Mouse (Mus musculus) brown adipose tissue, adult 24 weeks (tissue): ENCODE data around the gene Lypd3. TPM values are rescaled to one million over a fixed set of nuclear protein-coding genes. Genes with fewer than 3 reads are reported as not detected.
A peak's percentile ranks its signal among the peaks of the same experiment; 100 is the strongest.
"Not testable (repeated sequence)": the region's sequence is repeated elsewhere in the genome, so short reads cannot be mapped to it uniquely, and the experiment has no call there.

Source experiments
- H3K27ac ChIP-seq: fragments of 200-500 bp; replicated peaks from 2 replicates; pipeline ENCODE4 v1.5.1; 2012; ENCODE audit warnings: low read depth, mild to moderate bottlenecking, low read length
- H3K4me1 ChIP-seq: fragments of 200-500 bp; 2 replicates; pipeline ENCODE4 v1.6.1; 2012; ENCODE audit warnings: low read length, mixed read lengths; ENCODE audit not compliant: control insufficient read depth, insufficient read depth, insufficient read length
- H3K4me3 ChIP-seq: fragments of 200-500 bp; 2 replicates; pipeline ENCODE4 v1.5.1; 2012; ENCODE audit warnings: low read depth, mild to moderate bottlenecking, low read length, moderate library complexity; ENCODE audit not compliant: insufficient read depth
- polyA plus RNA-seq: library from polyadenylated mRNA; stranded (reverse); fragments of >200 nt; gene quantifications from 2 replicates; pipeline ENCODE4 v1.2.4, GENCODE M21; 2012; ENCODE audit not compliant: missing spikeins, insufficient read depth, insufficient read length

Lypd3 gene
- polyA plus RNA-seq, 1 experiment: not detected

DNA sequence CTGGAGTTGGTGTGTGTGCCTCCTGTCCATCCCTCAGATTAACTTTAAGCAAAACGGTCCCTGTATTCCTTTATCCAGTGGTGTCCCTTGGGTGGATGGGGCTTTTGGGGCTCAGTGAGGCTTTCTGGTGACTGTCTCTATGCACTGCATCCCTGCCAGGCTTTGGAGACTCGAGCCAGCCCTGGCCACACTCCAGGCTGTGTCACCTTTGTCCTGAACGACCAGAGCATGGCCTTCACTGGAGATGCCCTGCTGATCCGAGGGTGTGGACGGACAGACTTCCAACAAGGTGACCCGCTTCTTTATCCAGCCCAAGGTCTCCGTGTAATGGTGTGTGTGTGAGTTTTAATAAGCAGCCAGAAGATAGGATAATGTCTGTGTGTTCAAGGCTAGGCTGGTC, 30.3 kb upstream of the Lypd3 start:
- Histone ChIP-seq H3K27ac (no peak overlapping the region), H3K4me1 (no peaks in the 10 kb centered on the region; the same call in 1 of the 2 replicates), H3K4me3 (no peak overlapping the region)

- Histone ChIP-seq H3K27ac (no peak overlapping the region), H3K4me1 (peaks cover 2% of the 10 kb centered on the region; the same call in 1 of the 2 replicates), H3K4me3 (peak overlapping the region; percentile 23)
Measured at GRCm38 (mm10) chr7:24608017-24608416, 28.3 kb upstream of the Lypd3 start.

DNA sequence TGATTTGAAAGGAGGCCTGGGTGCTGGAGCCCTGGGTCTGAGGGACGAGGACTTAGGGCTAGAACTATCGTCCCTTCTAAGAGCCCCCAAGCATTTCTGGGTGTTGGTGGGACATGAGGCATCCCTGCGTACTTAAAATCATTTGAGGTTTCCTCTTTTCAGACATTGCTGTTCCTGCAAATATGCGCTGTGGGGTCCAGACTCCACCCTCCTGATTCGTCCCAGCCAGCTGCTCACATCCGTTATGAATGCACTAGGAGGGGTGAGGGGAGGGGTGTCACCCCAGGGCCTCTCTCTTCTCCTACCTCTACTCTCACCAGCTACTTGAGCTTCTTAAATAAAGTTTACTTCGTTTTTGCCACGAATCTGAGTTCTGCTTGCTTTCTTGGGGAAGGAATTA, 27.8 kb upstream of the Lypd3 start:
- no peak overlapping the region for H3K27ac ChIP-seq
- H3K4me3 ChIP-seq: peak overlapping the region; percentile 23
- peaks cover 2% of the 10 kb centered on the region; the same call in 1 of the 2 replicates for H3K4me1 ChIP-seq

DNA sequence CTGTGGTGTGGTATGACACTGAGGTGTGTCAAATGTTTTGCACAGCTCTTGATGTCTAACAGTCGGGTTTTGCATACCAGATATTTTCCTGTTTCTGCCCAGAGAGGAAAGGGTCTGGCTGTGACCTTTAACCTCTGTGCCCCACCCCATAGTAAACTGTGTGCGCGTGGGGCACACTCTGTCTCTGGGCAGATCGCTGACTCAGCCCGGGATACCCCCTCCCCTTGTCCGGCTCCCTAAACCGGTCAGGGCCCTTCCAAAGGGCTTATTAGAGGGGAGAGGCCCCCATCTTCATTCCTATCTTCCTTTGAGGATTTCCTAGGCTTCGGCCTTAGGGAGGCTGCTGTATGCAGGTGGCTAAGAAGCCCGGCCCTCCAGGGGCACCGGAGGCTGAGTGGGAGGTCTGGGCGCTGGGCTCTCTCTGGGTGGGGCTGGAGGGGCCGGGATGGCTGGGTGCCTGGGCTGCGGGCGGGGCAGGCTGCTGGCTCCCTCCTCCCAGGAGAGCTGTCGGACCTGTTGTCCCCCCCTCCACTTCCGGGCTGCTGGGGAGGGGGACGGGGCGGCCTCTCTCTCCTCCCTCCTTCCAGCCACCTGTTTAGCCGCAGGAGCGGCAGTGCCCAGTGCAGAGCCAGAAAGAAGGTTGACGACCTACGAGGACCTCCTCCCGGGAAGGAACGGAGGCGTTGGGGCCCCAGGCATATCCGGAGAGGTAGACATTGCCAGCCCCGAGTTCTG, 26.0 kb upstream of the Lypd3 start, which contains the start of gene Phldb3:
Gene Phldb3, plus strand, starts transcription at position 620 of the 735 bp plus-strand sequence.
- Histone ChIP-seq H3K27ac (no peak within 1 kb of the TSS), H3K4me3 (peak within 1 kb of the TSS; percentile 58), H3K4me1 (peaks cover 2% of the 10 kb centered on the region; the same call in 1 of the 2 replicates)

DNA sequence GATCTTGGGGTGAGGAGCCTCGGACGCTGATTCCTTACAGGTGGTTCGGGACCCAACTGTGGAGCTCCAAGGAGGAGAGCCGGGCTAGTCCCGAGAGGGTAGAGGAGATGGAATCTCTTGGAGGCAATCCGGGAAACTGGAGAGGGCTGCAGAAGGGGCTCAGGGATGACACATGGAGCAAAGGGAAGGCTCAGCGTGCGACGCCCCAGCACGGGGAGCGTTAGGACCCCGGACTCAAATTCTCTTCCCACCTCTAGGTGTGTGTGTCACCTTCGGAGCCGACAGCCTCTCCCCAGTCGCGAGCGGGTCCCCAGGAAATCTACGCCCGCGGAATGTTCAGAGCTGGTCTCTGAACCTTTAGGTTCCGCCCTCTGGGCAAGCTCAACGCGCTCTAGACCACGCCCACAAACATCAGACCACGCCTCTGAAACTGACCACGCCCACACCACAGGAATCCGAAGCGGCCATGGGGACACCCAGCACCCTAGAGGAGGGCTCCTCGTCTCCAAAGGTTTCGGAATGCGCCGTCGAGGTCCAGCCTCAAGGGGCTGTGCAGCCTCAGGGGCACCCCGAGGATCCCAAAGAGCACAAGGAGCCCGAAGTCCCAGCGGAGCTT, 25.4 kb upstream of the Lypd3 start:
- Histone ChIP-seq H3K4me1 (peaks cover 2% of the 10 kb centered on the region; the same call in 1 of the 2 replicates), H3K27ac (no peak overlapping the region), H3K4me3 (peak overlapping the region; percentile 58)

GRCm38 (mm10) chr7:24611709-24612108, 24.6 kb upstream of the Lypd3 start:
- H3K27ac ChIP-seq: no peak overlapping the region
- H3K4me1 ChIP-seq: peaks cover 2% of the 10 kb centered on the region; the same call in 1 of the 2 replicates
- peak overlapping the region; percentile 58 for H3K4me3 ChIP-seq

DNA sequence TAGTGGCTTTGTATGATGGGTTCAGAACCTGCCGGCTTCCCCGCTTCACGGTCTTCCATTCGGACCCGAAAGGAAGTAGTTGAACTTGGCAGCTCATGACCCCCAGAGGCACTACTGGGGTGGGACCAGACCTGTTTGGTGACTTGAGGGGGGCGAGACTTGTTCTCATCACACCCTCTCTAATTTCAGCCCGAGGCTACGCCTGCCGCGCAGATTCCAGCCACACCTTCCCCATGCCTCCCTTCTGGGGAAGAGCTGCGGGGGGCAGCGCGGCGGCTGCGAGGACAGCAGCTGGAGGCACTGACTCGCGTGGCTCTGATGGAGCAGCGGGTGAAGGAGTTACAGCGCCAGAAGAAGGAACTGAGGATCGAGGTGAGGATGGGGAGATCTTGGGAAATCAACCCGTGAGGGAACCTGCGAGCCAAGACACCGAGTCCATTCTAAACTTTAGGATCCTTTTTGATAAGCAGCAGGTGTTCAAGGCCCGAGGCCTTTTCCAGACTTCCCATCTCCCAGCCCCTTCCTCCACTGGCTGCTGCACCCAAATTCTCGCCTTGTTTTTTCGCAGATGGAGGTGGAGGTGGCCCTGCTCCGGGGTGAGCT, 23.9 kb upstream of the Lypd3 start:
- Histone ChIP-seq H3K27ac (no peak overlapping the region), H3K4me1 (peaks cover 2% of the 10 kb centered on the region; the same call in 1 of the 2 replicates), H3K4me3 (peak overlapping the region; percentile 8)

- Histone ChIP-seq H3K4me3 (no peak overlapping the region), H3K27ac (no peak overlapping the region), H3K4me1 (peaks cover 2% of the 10 kb centered on the region; the same call in 1 of the 2 replicates)
Measured at GRCm38 (mm10) chr7:24614816-24615215, 21.5 kb upstream of the Lypd3 start.

DNA sequence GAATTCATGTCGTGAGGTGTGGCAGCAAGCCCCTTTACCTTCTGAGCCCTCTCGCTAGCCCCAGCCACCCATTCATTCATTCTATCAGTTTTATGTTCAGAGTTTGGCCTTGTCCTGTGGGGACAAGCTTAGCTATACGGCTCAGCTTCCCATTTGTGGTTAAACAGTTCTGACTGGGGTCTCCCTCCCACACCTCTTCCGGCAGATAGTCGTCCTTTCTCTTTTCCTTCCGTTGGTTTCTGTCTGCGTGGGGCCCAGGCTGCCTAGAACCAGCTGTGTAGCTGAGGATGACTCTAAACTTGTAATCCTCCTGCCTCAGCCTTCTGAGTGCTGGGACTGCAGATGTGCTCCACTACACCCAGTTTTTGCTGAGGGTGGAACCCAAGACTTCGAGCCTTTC, 18.6 kb upstream of the Lypd3 start:
- no peak overlapping the region for H3K27ac ChIP-seq
- no peak overlapping the region for H3K4me3 ChIP-seq

DNA sequence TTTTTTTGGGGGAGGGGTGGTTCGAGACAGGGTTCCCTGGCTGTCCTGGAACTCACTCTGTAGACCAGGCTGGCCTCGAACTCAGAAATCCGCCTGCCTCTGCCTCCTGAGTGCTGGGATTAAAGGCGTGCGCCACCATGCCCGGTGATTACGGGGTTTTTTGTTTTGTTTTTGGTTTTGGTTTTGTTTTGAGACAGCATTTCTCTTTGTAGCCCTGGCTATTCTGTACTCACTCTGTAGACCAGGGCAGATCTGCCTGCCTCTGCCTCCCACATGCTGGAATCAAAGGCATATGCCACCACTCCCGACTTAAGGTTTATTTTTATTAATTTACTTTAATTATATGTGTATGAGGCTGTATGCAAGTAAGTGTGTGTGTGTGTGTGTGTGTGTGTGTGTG, 18.0 kb upstream of the Lypd3 start:
- H3K4me1 ChIP-seq, H3K4me3 ChIP-seq, H3K27ac ChIP-seq: not testable (repeated sequence)

More for the DNA sequence above, 18.6 kb upstream of the Lypd3 start:
- 0 out of 2 replicates have a peak, but pooled peaks cover under 1% of the 10 kb centered on the region for H3K4me1 ChIP-seq

- H3K27ac ChIP-seq: no peak overlapping the region
- no peak overlapping the region for H3K4me3 ChIP-seq
- H3K4me1 ChIP-seq: no peaks in the 10 kb centered on the region
Measured at GRCm38 (mm10) chr7:24619671-24620397, 16.5 kb upstream of the Lypd3 start.

DNA sequence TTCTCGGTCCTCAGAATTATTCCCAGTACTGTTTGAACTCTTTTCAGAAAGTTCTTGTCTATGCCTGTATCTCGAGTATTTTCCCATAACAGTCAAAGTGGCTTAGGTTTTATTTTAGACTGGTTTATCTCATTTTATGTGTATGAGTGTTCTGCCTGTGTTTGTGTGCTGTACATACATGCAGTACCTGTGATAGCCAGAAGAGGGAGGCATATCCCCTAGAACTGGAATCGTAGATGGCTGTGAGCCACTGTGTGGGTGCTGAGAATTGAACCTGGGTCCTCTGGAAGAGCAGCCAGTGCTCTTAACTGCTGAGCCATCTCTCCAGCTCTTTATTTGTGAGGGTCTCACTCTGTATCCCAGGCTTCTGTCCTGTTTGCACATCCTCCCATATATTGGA, 15.2 kb upstream of the Lypd3 start:
- no peak overlapping the region for H3K4me3 ChIP-seq

DNA sequence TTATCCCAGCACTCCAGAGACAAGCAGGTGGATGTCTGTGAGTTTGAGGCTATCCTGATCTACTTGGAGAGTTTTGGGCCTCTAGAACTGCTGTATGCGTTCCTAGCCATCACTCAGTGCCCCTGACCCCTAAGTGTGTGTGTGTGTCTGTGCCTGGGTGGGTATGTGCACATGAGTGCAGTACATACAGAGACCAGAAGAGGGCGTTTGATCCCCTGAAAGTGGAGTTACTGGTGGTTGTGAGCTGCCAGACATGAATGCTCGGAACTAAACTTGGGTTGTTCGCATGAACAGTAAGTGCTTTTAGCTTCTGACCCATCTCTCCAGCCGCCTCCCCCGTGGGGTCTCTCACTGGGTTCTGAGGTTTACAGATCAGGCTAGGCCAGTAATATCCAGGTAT, 13.4 kb upstream of the Lypd3 start:
- H3K27ac ChIP-seq: no peak overlapping the region
- H3K4me3 ChIP-seq: no peak overlapping the region

More for the DNA sequence above, 15.2 kb upstream of the Lypd3 start:
- H3K27ac ChIP-seq: no peak overlapping the region
- H3K4me1 ChIP-seq: no peaks in the 10 kb centered on the region

DNA sequence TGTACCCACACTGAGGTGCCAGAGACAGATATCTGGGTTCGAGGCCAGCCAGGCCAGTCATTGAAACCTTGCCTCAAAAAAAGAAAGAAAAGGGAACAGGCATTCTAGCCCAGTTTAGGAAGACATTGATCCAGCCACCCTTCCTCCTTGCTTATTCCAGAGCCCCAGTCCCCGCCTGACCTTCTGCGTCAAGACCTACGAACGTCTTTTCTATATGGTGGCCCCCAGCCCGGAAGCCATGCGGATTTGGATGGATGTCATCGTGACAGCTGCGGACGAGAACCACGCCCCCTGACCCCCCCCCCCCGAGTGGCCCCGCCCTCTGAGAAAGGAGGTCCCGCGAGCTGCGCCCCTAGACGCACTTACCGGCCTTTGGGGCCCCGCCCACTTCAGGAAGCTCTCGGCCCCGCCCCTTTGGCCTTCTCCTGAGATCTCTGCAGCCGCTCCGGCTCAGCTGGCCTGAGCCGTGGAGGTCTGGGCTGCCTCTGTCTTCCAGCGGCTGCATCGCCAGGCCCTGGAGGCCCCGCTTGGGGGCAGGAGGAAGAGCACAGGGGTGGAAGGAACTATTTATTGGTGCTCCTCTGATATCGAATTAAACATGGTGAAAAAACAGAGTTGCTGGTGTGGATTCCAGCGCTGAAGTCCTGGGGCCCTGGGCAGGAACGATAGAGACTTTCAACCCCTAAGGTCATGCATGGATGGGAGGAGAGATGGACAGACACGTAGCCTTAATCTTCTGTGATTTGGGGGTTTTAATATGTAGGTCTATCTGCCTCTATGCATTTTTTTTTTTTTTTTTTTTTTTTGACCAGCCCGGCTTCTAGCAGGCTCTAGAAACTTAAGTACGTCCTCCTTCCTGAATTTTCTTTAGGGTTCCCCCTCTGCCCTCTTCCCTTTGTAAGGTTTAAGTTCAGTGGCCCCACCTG, 7.4 kb upstream of the Lypd3 start:
- Histone ChIP-seq H3K4me1 (no peaks in the 10 kb centered on the region), H3K4me3 (peak overlapping the region; percentile 42), H3K27ac (no peak overlapping the region)

More for the DNA sequence above, 13.4 kb upstream of the Lypd3 start:
- no peaks in the 10 kb centered on the region for H3K4me1 ChIP-seq
